Mouse (Mus musculus) midbrain, embryonic 11.5 days (tissue): Measurements from ENCODE around the gene Gtf2h3. TPM values are rescaled to one million over a fixed set of nuclear protein-coding genes. Genes with fewer than 3 reads are reported as not detected.
"Not testable (repeated sequence)": the region's sequence is repeated elsewhere in the genome, so short reads cannot be mapped to it uniquely, and the experiment has no call there.

Experiments used
- ATAC-seq: fragments of 200-750 bp; cut with Nextera tagmentation; 2 replicates; pipeline ENCODE4 v1.8.0; 2017; ENCODE audit warnings: moderate TSS enrichment, moderate library complexity; ENCODE audit not compliant: low FRiP score
- DNase-seq: peaks from one replicate; pipeline ENCODE4 v3.0.0; 2015; ENCODE audit warnings: low spot score; ENCODE audit errors: missing footprints
- H3K27ac ChIP-seq: fragments of 300-500 bp; sonication (generic); 2 replicates; pipeline ENCODE4 v1.5.1; 2014; ENCODE audit warnings: low read depth, low read length
- H3K27me3 ChIP-seq: fragments of 300-500 bp; sonication (generic); 2 replicates; pipeline ENCODE4 v1.6.1; 2014; ENCODE audit warnings: mild to moderate bottlenecking, low read length, moderate library complexity, mixed read lengths; ENCODE audit not compliant: control insufficient read depth, insufficient read depth
- H3K36me3 ChIP-seq: fragments of 300-500 bp; sonication (generic); 2 replicates; pipeline ENCODE4 v1.6.1; 2014; ENCODE audit warnings: mild to moderate bottlenecking, low read length, moderate library complexity, mixed read lengths; ENCODE audit not compliant: control insufficient read depth, insufficient read depth
- H3K4me1 ChIP-seq: fragments of 300-500 bp; sonication (generic); 2 replicates; pipeline ENCODE4 v1.6.1; 2014; ENCODE audit warnings: low read length; ENCODE audit not compliant: control insufficient read depth, insufficient read depth
- H3K4me2 ChIP-seq: fragments of 300-500 bp; sonication (generic); 2 replicates; pipeline ENCODE4 v1.6.1; 2014; ENCODE audit warnings: mild to moderate bottlenecking, moderate library complexity
- H3K4me3 ChIP-seq: fragments of 300-500 bp; sonication (generic); 2 replicates; pipeline ENCODE4 v1.5.1; 2014; ENCODE audit warnings: low read depth, low read length
- H3K9ac ChIP-seq: fragments of 300-500 bp; sonication (generic); 2 replicates; pipeline ENCODE4 v1.6.1; 2014; ENCODE audit warnings: low read length
- H3K9me3 ChIP-seq: fragments of 300-500 bp; sonication (generic); 2 replicates; pipeline ENCODE4 v1.6.1; 2016; ENCODE audit warnings: low read length; ENCODE audit not compliant: control insufficient read depth
- WGBS: fragments of 180-500 bp; shearing (Covaris S2); extraction: QIAGEN DNeasy Blood & Tissue Kit; methylation state at CpG from one replicate; pipeline ENCODE4 v1.1.7; 2014; 5-methylcytosine and 5-hydroxymethylcytosine counted together
- polyA plus RNA-seq: library from polyadenylated mRNA; unstranded; fragments of >200 nt; fragmentation: Nextera tagmentation; extraction: Ambion mirVana; gene quantifications from 2 replicates; pipeline ENCODE4 v1.2.1, GENCODE M21; 2014

The Gtf2h3 gene
- polyA plus RNA-seq, 1 experiment from 2014 or later: 73.0 TPM

DNA sequence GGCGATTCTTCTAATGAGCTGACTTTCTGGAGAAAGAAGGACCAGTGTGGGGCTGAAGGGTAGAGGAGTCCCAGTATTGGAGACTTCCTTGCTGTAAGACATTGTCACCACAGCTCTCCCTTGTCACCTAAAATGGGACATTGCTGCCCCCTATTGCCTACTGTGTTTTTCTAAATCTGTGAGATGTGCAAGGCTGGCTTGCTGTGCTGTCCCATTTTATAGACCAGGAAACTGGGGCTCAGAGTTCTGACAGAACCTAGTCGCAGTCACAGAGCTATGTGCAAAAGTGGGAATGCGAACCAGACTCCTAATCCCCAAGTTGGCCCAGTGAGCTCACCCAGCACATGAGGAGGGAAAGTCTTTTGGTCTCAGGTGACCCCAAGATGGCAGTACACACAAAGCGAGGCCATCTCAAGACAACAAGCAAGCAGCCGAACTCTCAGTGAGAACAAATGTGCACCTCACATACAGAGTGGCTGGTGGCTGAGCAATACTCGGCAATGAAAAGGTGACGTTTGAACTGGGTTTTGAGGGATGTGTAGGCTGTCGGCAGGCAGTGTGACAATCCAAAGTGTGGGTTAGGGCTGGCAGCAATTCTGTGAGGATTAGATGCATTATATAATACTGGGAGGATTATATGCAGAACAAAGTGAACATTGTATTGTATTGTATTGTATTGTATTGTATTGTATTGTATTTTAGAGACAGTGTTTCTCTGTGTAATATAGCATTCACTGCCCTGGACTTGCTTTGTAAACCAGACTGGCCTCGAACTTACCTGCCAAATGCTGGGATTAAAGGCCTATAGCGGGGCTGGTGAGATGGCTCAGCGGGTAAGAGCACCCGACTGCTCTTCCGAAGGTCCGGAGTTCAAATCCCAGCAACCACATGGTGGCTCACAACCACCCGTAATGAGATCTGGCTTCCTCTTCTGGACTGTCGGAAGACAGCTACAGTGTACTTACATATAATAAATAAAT lies 39.8 kb upstream of the Gtf2h3 start:
- DNase-seq (no peak), ATAC-seq (no peak)
- Histone ChIP-seq H3K27ac (no peak overlapping the region), H3K9ac (no peak overlapping the region), H3K4me1 (peaks cover 13% of the 10 kb centered on the region), H3K27me3 (no peaks in the 10 kb centered on the region), H3K36me3 (peaks cover 2% of the 10 kb centered on the region; the same call in 1 of the 2 replicates), H3K4me2 (no peak overlapping the region), H3K9me3 (no peaks in the 10 kb centered on the region), H3K4me3 (no peak overlapping the region)
- 74% methylated on average over 15 of the region's 16 CpGs for WGBS

DNA sequence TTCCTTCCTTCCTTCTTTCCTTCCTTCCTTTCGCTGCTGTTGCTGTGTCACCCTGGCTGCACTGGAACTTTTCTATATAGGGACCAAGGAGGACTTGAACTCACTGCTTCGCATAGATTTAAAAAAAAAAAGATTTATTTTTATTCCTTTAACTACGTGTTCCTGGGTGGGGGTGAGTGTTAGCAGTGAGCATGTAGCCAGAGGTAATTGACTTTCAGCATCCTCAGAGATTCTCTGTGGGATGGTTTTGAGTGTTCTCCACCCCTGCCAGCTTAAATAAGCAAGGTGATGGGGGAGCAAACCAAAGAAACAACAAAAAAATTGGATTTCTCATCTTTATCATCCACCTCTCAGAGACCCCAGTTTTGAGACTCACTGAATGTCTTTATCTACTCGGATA lies 39.0 kb upstream of the Gtf2h3 start:
- DNase-seq (no peak), ATAC-seq (no peak)
- H3K36me3 ChIP-seq: peaks cover 5% of the 10 kb centered on the region; the same call in 1 of the 2 replicates
- H3K4me3 ChIP-seq: peak overlapping the region; percentile 96
- H3K9me3 ChIP-seq: no peaks in the 10 kb centered on the region
- H3K4me1 ChIP-seq: peaks cover 13% of the 10 kb centered on the region
- H3K27ac ChIP-seq: no peak overlapping the region
- H3K27me3 ChIP-seq: no peaks in the 10 kb centered on the region
- WGBS: 70% methylated on average over 4 of the region's 4 CpGs
- peak overlapping the region; percentile 32; the same call in 1 of the 2 replicates for H3K4me2 ChIP-seq
- peak overlapping the region; percentile 53; the same call in 1 of the 2 replicates for H3K9ac ChIP-seq

DNA sequence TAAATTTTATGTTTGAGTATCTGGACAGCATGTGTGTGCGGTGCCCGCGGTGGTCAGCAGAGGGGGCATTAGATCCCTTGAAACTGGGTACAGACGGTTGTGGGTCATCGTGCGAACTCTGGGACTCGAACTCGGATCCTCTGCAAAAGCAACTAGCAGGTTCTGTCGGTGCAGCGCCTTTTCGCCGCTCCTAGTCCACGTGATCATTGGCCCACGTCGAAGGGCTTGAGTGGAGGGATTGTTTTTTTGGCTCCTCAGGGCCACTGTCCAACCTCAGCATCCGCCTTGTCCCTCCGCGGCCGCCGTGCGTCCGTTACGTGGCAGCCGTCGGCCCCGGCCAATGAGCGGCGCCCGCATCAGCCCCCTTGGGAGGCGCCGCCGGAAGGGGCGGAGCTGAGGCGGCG lies 38.6 kb upstream of the Gtf2h3 start, which contains the start of gene Tmed2:
Gene Tmed2, plus strand, starts transcription at position 313 of the 404 bp plus-strand sequence.
- H3K36me3 ChIP-seq: peaks cover 8% of the 10 kb centered on the region; the same call in 1 of the 2 replicates

DNA sequence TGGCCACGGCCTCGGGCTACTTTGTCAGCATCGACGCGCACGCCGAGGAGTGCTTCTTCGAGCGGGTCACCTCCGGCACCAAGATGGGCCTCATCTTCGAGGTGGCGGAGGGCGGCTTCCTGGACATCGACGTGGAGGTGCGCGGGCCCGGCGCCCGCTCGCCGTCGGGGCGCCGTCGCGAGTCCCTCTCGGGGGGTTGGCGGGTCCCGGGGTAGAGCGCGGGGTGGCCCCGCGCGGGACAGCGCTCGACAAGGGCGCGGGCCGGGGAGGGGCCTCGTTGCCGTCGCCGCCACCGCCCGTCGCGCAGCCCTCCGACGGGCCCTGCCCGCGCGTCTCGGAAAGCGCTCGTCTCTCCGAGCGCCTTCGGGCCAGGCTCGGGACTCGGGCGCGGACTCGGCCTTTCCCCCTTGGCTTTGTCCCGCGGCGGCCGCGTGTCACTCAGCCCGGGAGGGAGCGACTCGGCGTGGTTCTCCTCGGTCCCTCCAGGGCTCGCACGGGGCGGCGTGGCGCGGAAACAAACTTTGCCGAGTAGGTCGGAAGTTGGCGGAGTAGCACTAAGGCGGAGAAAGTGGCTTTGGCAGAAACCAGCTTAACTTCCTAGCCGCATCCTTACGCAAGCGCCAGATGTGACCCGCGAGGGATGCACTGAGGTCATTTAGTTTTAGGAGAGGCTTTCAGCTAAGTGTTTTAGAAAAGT lies 37.9 kb upstream of the Gtf2h3 start:
- peaks cover 13% of the 10 kb centered on the region for H3K4me1 ChIP-seq
- H3K4me3 ChIP-seq: peak overlapping the region; percentile 96
- H3K4me2 ChIP-seq: peak overlapping the region; percentile 52
- ATAC-seq: peak; percentile 81
- peak overlapping the region; percentile 86 for H3K9ac ChIP-seq
- no peaks in the 10 kb centered on the region for H3K27me3 ChIP-seq
- WGBS: under 1% methylated on average over 75 of the region's 89 CpGs
- DNase-seq: peak; percentile 94
- H3K36me3 ChIP-seq: peaks cover 9% of the 10 kb centered on the region
- peak overlapping the region; percentile 32; the same call in 1 of the 2 replicates for H3K27ac ChIP-seq
- no peaks in the 10 kb centered on the region for H3K9me3 ChIP-seq

More for the DNA sequence above, 38.6 kb upstream of the Gtf2h3 start, which contains the start of gene Tmed2:
- peak within 1 kb of the TSS; percentile 96 for H3K4me3 ChIP-seq
- under 1% methylated on average over 35 of the region's 35 CpGs for WGBS
- H3K9ac ChIP-seq: peak within 1 kb of the TSS; percentile 86
- ATAC-seq: peak; percentile 96
- peak within 1 kb of the TSS; percentile 32; the same call in 1 of the 2 replicates for H3K27ac ChIP-seq
- H3K9me3 ChIP-seq: no peaks in the 10 kb centered on the region
- peaks cover 13% of the 10 kb centered on the region for H3K4me1 ChIP-seq
- DNase-seq: peak; percentile 99
- H3K4me2 ChIP-seq: peak within 1 kb of the TSS; percentile 52
- H3K27me3 ChIP-seq: no peaks in the 10 kb centered on the region

DNA sequence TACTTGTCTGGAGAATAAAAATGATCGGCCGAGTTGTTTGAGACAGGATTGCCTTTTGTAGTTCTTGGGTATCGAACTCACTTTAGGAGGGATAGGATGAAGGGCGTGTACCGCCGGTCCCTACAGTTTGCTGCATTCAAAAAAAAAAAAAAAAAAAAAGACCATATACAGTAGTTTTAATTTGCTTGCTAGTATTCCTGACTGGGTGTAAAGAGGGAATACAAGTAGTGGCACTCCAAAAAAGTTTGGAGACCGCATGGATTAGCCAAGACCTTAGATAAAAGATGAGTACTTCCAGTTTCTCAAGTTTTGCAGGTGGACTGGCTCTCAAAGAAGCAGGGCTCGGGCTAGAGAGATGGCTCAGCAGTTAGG lies 37.4 kb upstream of the Gtf2h3 start:
- Histone ChIP-seq H3K4me3 (peak overlapping the region; percentile 96), H3K4me1 (peaks cover 12% of the 10 kb centered on the region), H3K9me3 (no peaks in the 10 kb centered on the region), H3K9ac (peak overlapping the region; percentile 86), H3K27me3 (no peaks in the 10 kb centered on the region), H3K36me3 (peaks cover 14% of the 10 kb centered on the region), H3K27ac (no peak overlapping the region), H3K4me2 (peak overlapping the region; percentile 52)
- 13% methylated on average over 8 of the region's 8 CpGs for WGBS
- ATAC-seq (no peak), DNase-seq (no peak)

DNA sequence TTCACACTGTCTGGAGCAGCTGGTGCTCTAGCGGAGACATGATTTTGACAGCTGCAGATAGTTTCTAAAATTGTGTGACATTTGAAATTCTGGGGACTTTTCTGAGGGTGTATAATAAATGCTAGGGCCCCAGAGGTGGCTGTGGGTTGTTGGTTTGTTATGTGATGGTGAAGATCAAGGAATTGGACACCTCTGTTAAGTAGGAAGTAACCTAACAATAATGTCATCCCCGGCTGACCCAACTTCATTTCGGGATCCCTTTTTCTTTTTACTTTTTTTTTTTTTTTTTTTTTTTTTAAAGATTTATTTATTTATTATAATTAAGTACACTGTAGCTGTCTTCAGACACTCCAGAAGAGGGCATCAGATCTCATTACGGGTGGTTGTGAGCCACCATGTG lies 28.2 kb upstream of the Gtf2h3 start:
- WGBS: 82% methylated on average over 4 of the region's 4 CpGs
- H3K9me3 ChIP-seq, H3K27ac ChIP-seq, H3K4me1 ChIP-seq, H3K4me2 ChIP-seq, H3K4me3 ChIP-seq, ATAC-seq, H3K27me3 ChIP-seq, H3K9ac ChIP-seq: not testable (repeated sequence)
- H3K36me3 ChIP-seq: peaks cover 16% of the 10 kb centered on the region
- DNase-seq: peak; percentile 81

DNA sequence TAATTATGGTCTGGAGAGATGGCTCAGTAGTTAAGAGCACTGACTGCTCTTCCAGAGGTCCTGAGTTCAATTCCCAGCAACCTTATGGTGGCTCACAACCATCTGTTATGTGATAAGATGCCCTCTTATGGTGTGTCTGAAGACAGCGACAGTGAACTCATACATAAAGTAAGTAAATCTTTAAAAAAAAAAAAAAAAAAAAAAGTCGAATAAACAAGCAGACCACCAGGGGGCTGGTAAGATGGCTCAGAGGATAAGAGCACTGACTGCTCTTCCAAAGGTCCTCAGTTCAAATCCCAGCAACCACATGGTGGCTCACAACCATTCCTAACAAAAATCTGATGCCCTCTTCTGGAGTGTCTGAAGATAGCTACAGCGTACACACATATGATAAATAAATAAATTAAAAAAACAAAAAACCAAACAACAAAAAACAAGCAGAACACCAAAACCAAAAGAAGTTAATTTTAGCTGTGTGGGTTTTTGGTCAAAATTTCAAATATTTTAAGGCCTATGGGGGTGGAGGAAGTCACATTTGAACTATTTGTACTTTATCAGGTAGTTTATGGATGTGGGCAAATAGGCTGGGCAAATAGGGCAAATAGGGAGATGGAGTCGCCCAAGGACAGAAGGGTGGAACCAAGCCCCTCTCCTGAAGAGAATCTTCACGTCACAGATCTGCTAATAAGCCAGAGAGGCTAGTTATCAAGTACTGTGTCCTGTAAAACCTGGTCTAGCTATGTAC lies 27.4 kb upstream of the Gtf2h3 start:
- H3K4me2 ChIP-seq: peak overlapping the region; percentile 80
- not testable (repeated sequence) for ATAC-seq, H3K4me1 ChIP-seq, H3K27me3 ChIP-seq, H3K9me3 ChIP-seq, H3K27ac ChIP-seq
- 43% methylated on average over 5 of the region's 5 CpGs for WGBS
- H3K36me3 ChIP-seq: peaks cover 14% of the 10 kb centered on the region
- H3K9ac ChIP-seq: peak overlapping the region; percentile 78
- H3K4me3 ChIP-seq: peak overlapping the region; percentile 89
- peak; percentile 84 for DNase-seq

DNA sequence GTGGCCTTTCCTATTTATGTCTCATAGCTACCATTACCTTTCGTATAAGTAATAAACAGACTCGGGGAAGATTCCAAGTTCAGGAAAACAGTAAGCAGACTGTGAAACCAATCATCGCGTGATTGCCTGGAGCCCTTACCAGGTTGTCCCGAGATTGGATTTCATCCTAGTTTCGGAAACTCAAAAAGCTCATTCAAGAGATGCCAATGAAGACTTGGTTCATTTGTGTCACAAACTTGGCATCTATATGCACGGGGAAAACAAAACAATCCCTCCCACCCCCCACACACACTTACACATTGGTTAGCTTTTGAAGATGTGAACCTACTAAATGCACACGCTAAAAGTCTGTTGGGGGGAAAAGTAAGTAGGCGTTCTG lies 26.9 kb upstream of the Gtf2h3 start:
- H3K4me3 ChIP-seq: peak overlapping the region; percentile 89
- 16% methylated on average over 9 of the region's 9 CpGs for WGBS
- no peak; the same call in 1 of the 2 replicates for ATAC-seq
- peak; percentile 90 for DNase-seq
- H3K9me3 ChIP-seq: no peaks in the 10 kb centered on the region
- peaks cover 5% of the 10 kb centered on the region; the same call in 1 of the 2 replicates for H3K4me1 ChIP-seq
- peak overlapping the region; percentile 67 for H3K27ac ChIP-seq
- H3K4me2 ChIP-seq: peak overlapping the region; percentile 80
- no peaks in the 10 kb centered on the region for H3K27me3 ChIP-seq
- peak overlapping the region; percentile 78 for H3K9ac ChIP-seq
- H3K36me3 ChIP-seq: peaks cover 17% of the 10 kb centered on the region; the same call in 1 of the 2 replicates
